Comparison of ENCODE assay signal across 8 mouse cellular contexts in the genomic region with DNA sequence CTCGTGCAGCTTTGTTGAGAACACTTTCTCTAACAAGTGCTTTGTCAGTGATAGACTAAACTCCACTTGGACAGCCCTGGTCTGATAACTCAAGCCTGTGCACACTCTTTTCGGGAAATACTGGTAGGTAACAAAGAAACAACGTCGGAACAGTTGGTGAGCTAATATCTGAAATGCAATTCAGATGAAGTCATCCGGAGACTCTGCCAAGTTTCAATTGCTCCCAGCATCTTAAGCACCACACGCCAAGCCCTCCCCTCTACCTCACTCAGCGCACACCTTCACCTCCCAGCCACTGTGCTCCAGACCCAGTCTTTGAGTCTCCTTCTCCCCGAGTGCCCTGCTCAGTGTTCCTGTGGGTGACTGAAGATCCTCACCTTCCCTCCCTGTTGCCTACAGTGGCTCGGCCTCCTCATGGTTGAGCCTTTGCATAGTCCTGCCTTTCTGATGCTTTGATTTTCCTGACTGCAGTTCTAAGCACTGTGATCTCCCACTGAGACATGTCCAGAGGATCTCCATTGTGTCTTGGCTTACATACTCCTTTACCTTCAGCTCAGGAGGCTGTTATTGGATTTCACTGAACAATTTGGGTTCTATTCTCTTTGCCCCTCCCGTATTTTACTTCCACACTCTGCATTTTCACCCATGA. TPM values are rescaled to one million over a fixed set of nuclear protein-coding genes. Genes with fewer than 3 reads are reported as not detected.
A peak's percentile ranks its signal among the peaks of the same experiment; 100 is the strongest.
DNase-seq lines count a peak whose midpoint lies in the region; ATAC-seq lines count a peak whose summit lies in the region.

No protein-coding gene starts in this region.

- peak; percentile 27 for ATAC-seq in frontal cortex, adult (ENCODE audit: low TSS enrichment)
- ATAC-seq in limb, embryonic 15.5 days (ENCODE audit: insufficient number of reproducible peaks, low FRiP score, low TSS enrichment, low read depth), result peak; percentile 61; the same call in 1 of the 2 replicates

- no peak for DNase-seq in frontal cortex, postnatal 10 days (ENCODE audit: low spot score in 2 of 2)
- peak; percentile 56 for DNase-seq in 3T3-L1 (ENCODE audit: low read depth, low spot score)
- peak; percentile 72 to 76 for DNase-seq in cerebellum, postnatal 10 days
- DNase-seq in gastrocnemius, postnatal 10 days, result no peak
- no peak for DNase-seq in right cerebral cortex, postnatal 4 days
- no peak for DNase-seq in midbrain, embryonic 10.5 days (ENCODE audit: low spot score)

- no peak overlapping the region for H3K27ac ChIP-seq in limb, embryonic 15.5 days
- H3K27ac ChIP-seq in midbrain, embryonic 10.5 days (replicated peaks), result no peak overlapping the region

- no peak overlapping the region for H3K4me3 ChIP-seq in limb, embryonic 15.5 days
- H3K4me3 ChIP-seq in midbrain, embryonic 10.5 days, result no peak overlapping the region

- no peak overlapping the region for H3K4me2 ChIP-seq in limb, embryonic 15.5 days

- no peaks in the 10 kb centered on the region for H3K9me3 ChIP-seq in limb, embryonic 15.5 days
- no peaks in the 10 kb centered on the region for H3K9me3 ChIP-seq in midbrain, embryonic 10.5 days (replicated peaks)

- H3K27me3 ChIP-seq in limb, embryonic 15.5 days, result no peaks in the 10 kb centered on the region
- no peaks in the 10 kb centered on the region for H3K27me3 ChIP-seq in midbrain, embryonic 10.5 days (ENCODE audit: low read depth, poor library complexity, severe bottlenecking)

- 41% methylated on average over 10 of the region's 10 CpGs for WGBS in limb, embryonic 15.5 days
- WGBS in midbrain, embryonic 10.5 days, result 77% methylated on average over 10 of the region's 10 CpGs

- no peaks in the 10 kb centered on the region for H3K36me3 ChIP-seq in limb, embryonic 15.5 days
- no peaks in the 10 kb centered on the region for H3K36me3 ChIP-seq in midbrain, embryonic 10.5 days

- H3K9ac ChIP-seq in limb, embryonic 15.5 days, result no peak overlapping the region

- H3K4me1 ChIP-seq in limb, embryonic 15.5 days, result peaks cover 7% of the 10 kb centered on the region
- peaks cover 3% of the 10 kb centered on the region for H3K4me1 ChIP-seq in midbrain, embryonic 10.5 days

RNA-seq across cellular contexts. Expression of a gene that starts 37.3 kb away (rescaled TPM):
- polyA plus RNA-seq in limb, embryonic 15.5 days (2015; fragmentation: Nextera tagmentation; extraction: Ambion mirVana), result 1.8 and 3.5 TPM in 2 replicates
- 10 to 100 TPM; 84.3 to 88.7 TPM for total RNA-seq in gastrocnemius, postnatal 10 days (2021)
- 5.1 and 6.1 TPM in 2 replicates for polyA plus RNA-seq in midbrain, embryonic 10.5 days (2016; fragmentation: Nextera tagmentation; extraction: Ambion mirVana)

Comparison
In these comparisons a context has a peak if more than half of its experiments do, and no peak if none do; other contexts are left out.
1. DNase-seq: peak in 3T3-L1 (single experiment) and cerebellum, postnatal 10 days (2 of 2); none in frontal cortex, postnatal 10 days (0 of 2), gastrocnemius, postnatal 10 days (single experiment), right cerebral cortex, postnatal 4 days (single experiment) and midbrain, embryonic 10.5 days (single experiment).